Mouse (Mus musculus): ENCODE data around the gene Pimreg. TPM values are rescaled to one million over a fixed set of nuclear protein-coding genes. Genes with fewer than 3 reads are reported as not detected.
A peak's percentile ranks its signal among the peaks of the same experiment; 100 is the strongest.

Pimreg gene
- total RNA-seq, 2 experiments from 2014 or later, result not detected

DNA sequence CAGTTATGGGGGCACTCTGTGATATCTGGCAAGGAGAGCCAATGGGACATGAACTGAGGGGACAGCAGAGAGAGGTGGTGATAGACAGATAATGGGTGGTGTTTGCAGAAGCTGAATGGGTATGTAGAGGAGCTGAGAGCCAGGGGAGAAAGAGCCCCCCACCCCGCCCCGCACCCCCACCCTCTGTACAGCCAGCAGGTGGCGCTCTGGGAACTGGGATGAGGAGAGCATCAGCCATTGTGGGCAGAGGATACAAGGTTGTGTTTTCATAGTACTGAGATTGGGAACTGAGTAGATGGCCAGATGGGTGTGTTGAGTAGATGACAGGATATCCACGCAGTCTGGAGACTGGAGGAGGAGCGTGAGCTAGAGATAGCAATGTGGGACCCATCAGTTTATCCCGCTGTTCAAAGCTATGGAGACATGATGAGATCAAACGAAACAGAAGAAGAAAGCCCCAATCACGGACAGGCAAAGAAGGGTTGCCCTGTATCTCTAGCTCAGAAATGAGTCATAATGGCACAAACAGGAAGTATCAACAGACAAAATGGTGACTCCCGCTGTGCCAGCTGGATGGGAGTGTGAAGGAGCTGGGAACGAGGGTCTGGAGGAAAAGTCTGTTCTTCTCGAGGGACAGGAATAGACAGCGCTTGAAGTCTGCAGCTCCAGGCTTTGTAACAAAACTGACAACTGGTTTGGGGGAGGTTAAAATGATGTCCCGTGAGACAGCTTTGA lies 25.1 kb upstream of the Pimreg start:
- no peak overlapping the region for H3K4me3 ChIP-seq
- intact Hi-C loops (cut with DNase I), result no loop called here
- no peak for DNase-seq
- no peak overlapping the region for H3K27ac ChIP-seq
- TF ChIP-seq CTCF (IDR thresholded peaks at IDR 0.05), result no peak

DNA sequence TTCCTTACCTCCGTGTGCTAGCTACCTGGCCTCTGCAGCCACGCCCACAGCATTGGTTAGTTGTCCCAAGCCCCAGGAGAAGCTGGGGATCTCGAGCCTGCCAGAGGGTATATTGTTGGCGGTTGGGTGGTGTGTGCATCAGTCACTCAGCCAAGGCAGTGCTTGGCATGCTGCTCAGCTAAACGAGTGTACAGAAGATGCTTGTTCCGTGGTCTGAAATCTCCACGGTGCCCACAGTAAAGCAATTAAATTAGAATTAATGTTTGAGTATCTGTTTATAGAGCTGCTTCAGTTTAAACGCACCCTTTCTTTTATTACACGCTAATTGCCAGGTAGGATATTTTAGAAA lies 24.6 kb upstream of the Pimreg start:
- Histone ChIP-seq H3K27ac (no peak overlapping the region), H3K4me3 (no peak overlapping the region)
- no peak for DNase-seq
- intact Hi-C loops (cut with DNase I), result no loop called here
- no peak for TF ChIP-seq CTCF (IDR thresholded peaks at IDR 0.05)

DNA sequence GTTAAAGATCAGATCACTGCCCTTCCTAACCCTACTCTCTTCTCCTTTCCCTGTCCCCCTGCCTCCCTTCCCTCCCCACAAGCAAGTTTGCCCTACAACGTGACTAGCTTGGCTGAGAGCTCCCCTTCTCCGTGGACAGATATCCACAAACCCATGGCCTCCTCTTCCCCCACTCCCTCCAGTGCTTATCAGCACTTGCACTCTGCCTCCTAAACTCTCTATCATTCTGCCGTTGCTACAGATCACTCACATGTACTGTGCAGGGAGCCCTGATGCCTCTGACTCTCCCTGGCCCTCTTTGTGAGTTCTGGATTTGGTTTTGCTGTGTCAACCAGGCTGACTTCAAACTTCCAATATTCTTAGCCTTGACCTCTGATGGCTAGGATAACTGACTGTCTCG lies 20.8 kb upstream of the Pimreg start:
- no peak for TF ChIP-seq CTCF (IDR thresholded peaks at IDR 0.05)
- Histone ChIP-seq H3K27ac (no peak overlapping the region), H3K4me3 (no peak overlapping the region)
- no peak for DNase-seq
- intact Hi-C loops (cut with DNase I), result loop anchor here (10.0 kb wide), 1 partner anchor 346 kb away; no protein-coding TSS in a partner anchor

DNA sequence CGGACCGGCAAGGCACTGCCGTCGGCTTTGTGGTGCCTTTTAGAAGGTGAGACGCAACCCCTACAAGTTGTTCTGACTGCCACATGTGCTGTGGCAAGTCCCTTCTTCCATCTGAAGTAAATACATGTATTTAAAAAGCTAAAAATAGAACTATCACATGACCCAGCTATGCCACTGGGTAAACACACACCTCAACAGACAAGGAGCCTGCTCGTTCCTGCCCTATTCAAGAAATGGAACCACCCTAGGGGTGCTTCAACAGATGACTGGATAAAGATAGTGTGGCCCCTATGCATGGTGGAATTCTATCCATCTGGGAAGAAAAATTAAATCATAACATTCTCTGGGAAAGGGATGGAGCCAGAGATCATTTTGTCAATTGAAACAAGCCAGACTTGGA lies 19.0 kb upstream of the Pimreg start:
- intact Hi-C loops (cut with DNase I), result loop anchor here (10.0 kb wide), 1 partner anchor 348 kb away; no protein-coding TSS in a partner anchor
- no peak for TF ChIP-seq CTCF (IDR thresholded peaks at IDR 0.05)
- no peak for DNase-seq
- H3K4me3 ChIP-seq, result no peak overlapping the region
- H3K27ac ChIP-seq, result no peak overlapping the region

DNA sequence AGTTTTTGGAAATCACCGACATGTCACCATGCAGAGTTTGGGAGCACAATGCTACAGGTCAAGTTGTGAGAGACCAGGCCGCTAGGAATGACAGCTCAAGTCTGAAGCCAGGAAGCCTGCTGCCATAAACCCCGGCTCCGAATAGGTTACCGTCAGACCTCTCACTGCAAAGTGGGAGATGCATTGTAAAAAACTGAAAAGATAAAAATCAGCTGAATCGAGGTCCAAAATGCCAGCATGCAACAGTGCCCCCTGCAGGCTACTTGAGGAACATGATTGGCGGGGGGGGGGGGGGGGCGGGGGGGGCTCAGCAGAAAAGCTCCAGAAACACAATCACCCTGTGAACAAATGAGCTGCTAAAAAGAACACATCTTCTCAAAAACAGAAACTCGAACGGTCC lies 18.3 kb upstream of the Pimreg start:
- peak; percentile 40 for DNase-seq
- Histone ChIP-seq H3K4me3 (0 out of 2 replicates have a peak overlapping the region, but pooled peaks have one; percentile 17), H3K27ac (no peak overlapping the region)
- intact Hi-C loops (cut with DNase I), result loop anchor here (10.0 kb wide), 1 partner anchor 349 kb away; no protein-coding TSS in a partner anchor
- peak; percentile 54 for TF ChIP-seq CTCF (IDR thresholded peaks at IDR 0.05)

DNA sequence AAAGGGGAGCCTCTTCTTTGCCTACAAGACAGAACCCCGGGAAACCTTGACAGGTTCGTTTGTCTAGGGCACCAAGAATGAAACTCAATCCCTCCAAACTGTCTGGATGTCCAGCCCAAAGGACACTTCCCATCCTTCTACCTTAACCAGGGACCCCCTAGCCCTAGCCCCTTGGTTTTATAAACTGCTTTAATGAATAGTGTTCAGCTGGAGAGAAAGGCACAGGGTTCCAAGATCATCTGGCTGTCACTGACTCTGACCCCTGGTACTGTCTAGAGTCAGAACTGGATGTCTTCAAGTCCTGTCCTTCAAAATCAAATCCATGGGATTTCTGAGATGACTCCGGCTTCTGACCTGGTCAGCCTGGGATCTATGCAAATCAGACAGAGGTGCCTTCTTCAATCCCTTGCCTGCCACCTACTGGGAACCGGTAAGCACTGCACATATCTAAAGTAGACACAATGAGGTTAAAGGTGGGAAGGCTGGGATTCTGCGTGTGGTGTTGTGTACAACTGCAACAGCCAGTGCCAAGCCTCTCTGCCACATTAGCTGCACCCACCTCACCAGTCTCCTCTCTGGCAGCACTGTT lies 17.5 kb upstream of the Pimreg start:
- intact Hi-C loops (cut with DNase I), result loop anchor here (1.0 to 10.0 kb wide), 2 partner anchors 33 to 349 kb away; no protein-coding TSS in a partner anchor
- Histone ChIP-seq H3K4me3 (0 out of 2 replicates have a peak overlapping the region, but pooled peaks have one; percentile 17), H3K27ac (no peak overlapping the region)
- peak; percentile 70 for DNase-seq
- peak; percentile 83 for TF ChIP-seq CTCF (IDR thresholded peaks at IDR 0.05)

DNA sequence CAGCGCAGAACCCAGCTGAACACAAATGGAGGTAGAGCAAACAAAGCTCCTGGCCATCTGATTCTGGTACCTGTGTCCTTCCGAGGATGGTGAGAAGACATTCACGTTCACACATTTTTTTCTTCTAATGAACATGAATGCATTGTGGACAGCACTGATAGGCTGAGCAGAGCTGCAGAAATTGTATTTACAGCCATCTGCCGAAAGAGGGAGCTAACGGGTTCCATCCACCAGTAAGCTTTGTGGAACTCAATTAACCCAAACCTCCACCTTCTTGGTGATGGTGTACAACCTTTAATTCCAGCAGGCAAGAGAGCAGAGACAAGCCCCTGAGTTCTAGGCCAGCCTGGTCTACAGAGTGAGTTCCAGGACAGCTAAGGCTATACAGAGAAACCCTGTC lies 16.0 kb upstream of the Pimreg start:
- H3K27ac ChIP-seq, result no peak overlapping the region
- TF ChIP-seq CTCF (IDR thresholded peaks at IDR 0.05), result peak; percentile 54
- DNase-seq, result no peak
- no peak overlapping the region for H3K4me3 ChIP-seq
- intact Hi-C loops (cut with DNase I), result loop anchor here (10.0 kb wide), 1 partner anchor 351 kb away; no protein-coding TSS in a partner anchor

DNA sequence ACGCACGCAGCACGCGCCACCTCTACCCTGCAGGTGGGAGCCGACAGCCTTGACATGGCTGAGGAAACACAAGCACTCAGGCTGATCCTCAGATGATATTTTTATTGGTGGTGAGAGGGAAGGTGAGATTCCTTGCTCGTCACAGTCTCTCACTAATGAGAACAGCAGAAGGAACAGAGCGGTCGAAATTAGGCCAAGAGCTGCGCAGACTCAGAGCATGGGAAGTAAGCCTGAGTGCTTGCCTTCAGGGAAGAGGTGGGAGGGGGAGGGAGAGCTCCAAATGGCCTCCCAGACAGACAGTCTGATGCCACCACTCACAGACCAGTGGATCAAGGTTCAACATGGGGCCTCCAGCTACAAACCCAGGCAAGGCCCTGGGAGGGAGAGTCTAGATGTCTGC lies 15.3 kb upstream of the Pimreg start:
- DNase-seq, result no peak
- no peak for TF ChIP-seq CTCF (IDR thresholded peaks at IDR 0.05)
- H3K4me3 ChIP-seq, result no peak overlapping the region
- H3K27ac ChIP-seq, result no peak overlapping the region
- intact Hi-C loops (cut with DNase I), result loop anchor here (10.0 kb wide), 1 partner anchor 352 kb away; no protein-coding TSS in a partner anchor

DNA sequence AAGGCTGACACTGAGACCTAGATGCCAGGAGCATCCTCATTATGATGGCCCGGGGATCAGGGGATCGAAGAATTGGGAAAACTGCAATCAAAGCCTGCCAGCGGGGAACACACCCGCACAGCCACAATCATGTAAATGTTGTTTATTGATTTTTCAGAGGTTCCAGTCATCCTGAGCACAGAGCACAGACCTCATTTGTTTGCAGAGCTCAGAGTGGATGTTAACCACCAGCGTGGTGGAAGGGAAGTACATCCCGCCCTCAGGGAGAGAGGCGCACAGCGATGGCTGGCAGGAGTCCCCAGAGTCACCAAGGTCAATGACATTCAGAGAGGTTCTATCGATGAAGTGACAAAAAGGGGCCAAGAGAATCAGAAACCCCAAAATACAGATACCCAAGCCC lies 14.0 kb upstream of the Pimreg start:
- DNase-seq, result no peak
- intact Hi-C loops (cut with DNase I), result loop anchor here (10.0 kb wide), 1 partner anchor 353 kb away; no protein-coding TSS in a partner anchor

DNA sequence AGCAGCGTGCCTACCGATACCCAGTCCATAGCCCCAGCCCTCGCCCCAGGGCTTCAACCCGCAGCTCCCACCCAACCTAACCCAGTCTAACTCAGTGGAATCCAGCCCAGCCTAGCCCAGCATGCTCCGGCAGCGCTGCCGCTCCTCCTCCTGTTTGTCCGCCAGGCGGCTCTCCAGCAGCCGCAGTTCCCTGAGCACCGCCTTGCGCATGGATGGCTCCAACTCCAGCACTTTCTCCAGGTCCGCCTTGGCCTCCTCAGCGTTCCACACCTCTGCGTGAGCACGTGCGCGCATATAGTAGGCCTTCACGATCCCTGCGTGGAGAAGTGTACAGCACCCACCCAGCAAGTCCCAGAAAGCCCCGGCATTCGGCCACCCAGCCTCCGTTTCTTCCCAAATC lies 12.7 kb upstream of the Pimreg start:
- intact Hi-C loops (cut with DNase I), result loop anchor here (10.0 kb wide), 1 partner anchor 354 kb away; no protein-coding TSS in a partner anchor

More for the DNA sequence above, 14.0 kb upstream of the Pimreg start:
- TF ChIP-seq CTCF (IDR thresholded peaks at IDR 0.05), result no peak
- H3K4me3 ChIP-seq, result no peak overlapping the region
- H3K27ac ChIP-seq, result no peak overlapping the region

DNA sequence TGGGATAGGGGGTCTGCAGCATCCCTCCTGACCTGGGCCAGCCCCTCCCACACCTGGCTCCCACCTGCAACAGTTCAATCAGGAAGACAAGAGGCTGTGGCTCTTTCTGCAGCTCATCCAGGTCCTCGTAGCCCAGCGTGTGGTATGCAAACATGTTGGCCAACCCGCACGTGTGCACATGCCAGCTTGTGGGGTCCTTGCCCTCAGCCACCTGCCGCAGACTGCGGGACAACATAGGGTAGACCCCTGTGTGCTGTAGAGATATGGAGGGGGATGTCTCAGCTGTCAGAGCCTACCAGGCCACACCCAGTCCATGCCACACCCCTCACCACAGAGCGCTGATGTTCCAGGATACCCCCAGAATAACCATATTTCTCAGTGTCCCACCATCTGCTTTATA lies 10.5 kb upstream of the Pimreg start:
- no peak for DNase-seq
- Histone ChIP-seq H3K4me3 (no peak overlapping the region), H3K27ac (no peak overlapping the region)
- no peak for TF ChIP-seq CTCF (IDR thresholded peaks at IDR 0.05)
- intact Hi-C loops (cut with DNase I), result no loop called here

More for the DNA sequence above, 12.7 kb upstream of the Pimreg start:
- Histone ChIP-seq H3K27ac (no peak overlapping the region), H3K4me3 (peak overlapping the region; percentile 39)
- TF ChIP-seq CTCF (IDR thresholded peaks at IDR 0.05), result peak; percentile 54
- peak; percentile 63 for DNase-seq

DNA sequence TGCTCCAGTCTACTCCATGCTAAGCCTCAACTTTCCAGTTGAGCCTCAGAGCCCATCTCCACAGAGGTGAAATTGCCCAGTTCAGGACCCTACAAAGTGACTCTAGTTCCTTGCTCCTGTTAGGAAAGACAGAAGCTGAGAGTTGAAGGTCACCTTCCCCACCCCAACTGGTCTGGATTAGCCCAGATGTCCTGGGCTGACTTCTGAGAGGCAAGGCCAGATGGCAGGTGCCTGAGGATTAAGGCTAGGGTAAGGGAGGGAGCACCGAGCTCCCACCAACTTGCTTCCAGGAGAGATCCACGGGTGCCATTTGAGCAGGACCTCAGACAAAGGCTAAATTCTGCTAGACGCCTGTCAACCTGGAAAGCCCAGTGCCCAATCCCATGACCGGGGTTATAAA lies 9.7 kb upstream of the Pimreg start:
- H3K4me3 ChIP-seq, result no peak overlapping the region
- H3K27ac ChIP-seq, result no peak overlapping the region
- DNase-seq, result no peak
- intact Hi-C loops (cut with DNase I), result no loop called here
- TF ChIP-seq CTCF (IDR thresholded peaks at IDR 0.05), result no peak

DNA sequence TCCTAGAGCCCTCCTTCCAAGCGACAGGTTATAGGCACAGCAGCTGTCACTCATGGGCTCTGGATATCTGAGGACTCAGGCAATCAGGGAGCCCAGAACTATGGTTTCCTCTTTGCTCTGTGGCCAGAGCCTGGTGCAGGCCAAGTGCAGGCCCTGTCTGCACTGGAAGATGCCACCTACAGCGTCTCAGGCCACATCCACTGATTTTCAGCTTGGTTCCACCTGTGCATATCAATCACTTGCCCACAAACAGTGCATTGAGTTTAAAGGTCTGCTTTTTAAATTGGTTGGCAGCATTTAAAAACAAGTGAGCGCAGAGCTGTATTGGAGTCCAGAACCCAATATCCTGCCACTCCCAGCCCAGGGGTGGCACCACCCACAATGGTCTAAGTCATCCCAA lies 9.2 kb upstream of the Pimreg start:
- TF ChIP-seq CTCF (IDR thresholded peaks at IDR 0.05), result no peak
- intact Hi-C loops (cut with DNase I), result no loop called here
- DNase-seq, result no peak
- Histone ChIP-seq H3K4me3 (no peak overlapping the region), H3K27ac (no peak overlapping the region)
